Mouse (Mus musculus): ENCODE measurements around the gene Gm21103.
A peak's percentile ranks its signal among the peaks of the same experiment; 100 is the strongest.
"Not testable (repeated sequence)": the region's sequence is repeated elsewhere in the genome, so short reads cannot be mapped to it uniquely, and the experiment has no call there.

The Gm21103 gene

GRCm38 (mm10) chr14:6304743-6305142, at the start of gene Gm21103:
Gene Gm21103, minus strand, starts transcription at chr14:6304843.
- DNase-seq = not testable (repeated sequence)

GRCm38 (mm10) chr14:6343578-6343977, 38.9 kb upstream of the Gm21103 start, which contains the start of gene Gm3618:
Gene Gm3618, minus strand, starts transcription at chr14:6343678.
- DNase-seq = not testable (repeated sequence)

DNA sequence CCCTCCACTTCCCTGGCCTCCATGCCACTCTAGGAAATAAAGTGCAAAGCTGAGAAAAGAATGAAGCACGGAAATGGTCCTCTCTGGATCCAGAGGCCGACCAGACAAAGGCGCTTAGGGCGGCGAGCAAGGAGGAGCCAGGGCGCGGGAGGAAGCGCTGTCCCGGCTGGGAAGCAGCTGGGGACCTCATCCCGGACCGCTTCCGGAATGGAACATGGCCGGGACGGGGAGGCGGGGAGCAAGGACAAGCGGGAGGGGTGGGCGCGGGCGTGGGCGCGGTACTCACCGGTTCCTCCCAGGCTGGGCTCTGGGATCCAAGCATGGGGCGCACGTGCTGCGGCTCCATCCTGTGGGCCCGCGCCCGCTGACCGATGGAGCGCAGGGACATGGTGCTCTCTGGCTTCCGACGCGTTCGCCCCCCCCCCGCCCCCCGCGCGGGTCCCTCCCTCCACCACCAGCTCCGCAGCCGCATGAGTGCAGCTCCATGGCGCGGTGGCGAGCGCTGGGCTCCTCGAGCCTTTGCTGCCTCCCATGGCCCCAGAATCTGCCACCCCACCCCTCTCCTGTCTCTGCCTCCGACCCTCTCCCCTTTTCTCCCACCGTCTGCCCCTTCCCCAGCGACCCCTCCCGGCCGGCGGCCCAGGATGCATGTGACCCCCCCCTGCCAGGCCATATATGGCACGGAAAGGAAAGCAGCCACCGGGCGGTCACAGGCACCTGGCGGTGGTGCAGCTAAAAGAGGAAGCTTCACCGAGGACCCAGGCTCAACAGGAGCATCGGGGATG, 17.5 kb downstream of the Gm21103 start, which contains the start of gene Gm3411:
Gene Gm3411 (minus strand): TSS at position 320 of the 785 bp plus-strand sequence.
- DNase-seq = peak; percentile 18
